Mouse (Mus musculus) brown adipose tissue, adult 24 weeks (tissue): ENCODE measurements around the gene Impdh1. TPM values are rescaled to one million over a fixed set of nuclear protein-coding genes. Genes with fewer than 3 reads are reported as not detected.
"Not testable (repeated sequence)": the region's sequence is repeated elsewhere in the genome, so short reads cannot be mapped to it uniquely, and the experiment has no call there.

Source experiments
- H3K27ac ChIP-seq: fragments of 200-500 bp; replicated peaks from 2 replicates; pipeline ENCODE4 v1.5.1; 2012; ENCODE audit warnings: low read depth, mild to moderate bottlenecking, low read length
- H3K4me1 ChIP-seq: fragments of 200-500 bp; 2 replicates; pipeline ENCODE4 v1.6.1; 2012; ENCODE audit warnings: low read length, mixed read lengths; ENCODE audit not compliant: control insufficient read depth, insufficient read depth, insufficient read length
- H3K4me3 ChIP-seq: fragments of 200-500 bp; 2 replicates; pipeline ENCODE4 v1.5.1; 2012; ENCODE audit warnings: low read depth, mild to moderate bottlenecking, low read length, moderate library complexity; ENCODE audit not compliant: insufficient read depth
- polyA plus RNA-seq: library from polyadenylated mRNA; stranded (reverse); fragments of >200 nt; gene quantifications from 2 replicates; pipeline ENCODE4 v1.2.4, GENCODE M21; 2012; ENCODE audit not compliant: missing spikeins, insufficient read depth, insufficient read length

The Impdh1 gene
- polyA plus RNA-seq, 1 experiment: 68.7 TPM

DNA sequence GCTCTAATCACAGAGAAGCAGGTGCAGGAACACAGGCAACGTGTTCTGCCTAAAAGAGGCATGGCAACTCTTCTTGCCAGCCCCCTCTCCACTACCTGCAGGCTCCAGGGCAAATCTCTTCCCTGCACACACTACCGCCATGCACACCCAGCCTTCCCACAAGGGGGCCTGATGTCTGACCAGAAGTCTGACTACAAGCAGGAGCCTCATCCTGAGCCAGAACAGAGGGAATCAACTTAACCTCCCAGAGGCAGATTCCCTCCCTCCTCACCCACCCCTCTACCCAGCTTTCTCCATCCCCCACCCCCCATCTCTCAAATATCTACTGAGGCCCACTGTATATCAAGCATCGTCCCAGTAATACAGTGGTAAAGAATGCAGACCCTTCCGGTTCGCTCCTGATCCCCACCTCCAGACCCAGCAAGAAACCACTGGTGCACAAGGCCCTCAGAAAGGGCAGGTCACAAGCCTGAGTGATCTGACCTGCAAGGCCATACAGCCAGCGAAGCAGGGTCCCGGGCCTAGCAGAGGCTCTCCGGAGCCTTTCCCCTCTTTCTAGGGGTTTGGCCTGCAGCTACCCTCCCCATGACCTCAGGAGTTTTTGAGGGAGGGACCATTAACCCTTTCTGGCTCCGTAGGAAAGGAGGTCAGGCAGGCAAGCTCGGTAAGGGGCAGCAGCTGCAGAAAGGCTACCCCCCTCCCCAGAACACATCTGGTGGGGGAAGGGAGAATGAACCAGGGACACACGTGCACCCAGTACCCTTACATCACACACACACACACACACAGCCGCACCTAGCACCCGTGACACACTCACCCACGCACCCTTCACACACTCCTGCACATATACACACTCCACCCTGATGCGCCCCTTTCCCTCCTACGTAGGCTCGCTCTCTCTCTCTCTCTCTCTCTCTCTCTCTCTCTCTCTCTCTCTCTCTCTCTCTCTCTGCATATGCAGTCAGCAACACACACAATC lies 38.0 kb downstream of the Impdh1 start:
- no peaks in the 10 kb centered on the region for H3K4me1 ChIP-seq
- H3K4me3 ChIP-seq: no peak overlapping the region
- H3K27ac ChIP-seq: no peak overlapping the region

DNA sequence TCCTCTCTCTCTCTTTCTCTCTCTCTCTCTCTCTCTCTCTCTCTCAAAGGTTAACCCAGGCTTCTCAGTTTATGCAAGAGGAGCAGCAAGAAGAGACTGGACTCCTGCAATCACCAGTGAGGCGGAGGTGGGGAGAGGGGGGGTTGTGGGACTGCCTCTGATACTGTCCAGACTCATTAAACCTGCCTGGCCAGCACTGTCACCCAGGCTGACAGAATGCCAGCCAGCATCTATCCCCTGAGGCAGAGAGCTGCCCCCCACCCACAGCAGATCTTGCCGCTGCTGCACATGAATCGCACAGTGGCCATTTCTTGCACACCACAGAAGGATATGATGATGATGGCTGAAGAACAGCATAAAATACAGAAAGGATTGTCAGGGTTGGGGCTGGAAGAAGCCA lies 41.1 kb downstream of the Impdh1 start:
- Histone ChIP-seq H3K4me1 (no peaks in the 10 kb centered on the region), H3K4me3 (no peak overlapping the region), H3K27ac (no peak overlapping the region)

DNA sequence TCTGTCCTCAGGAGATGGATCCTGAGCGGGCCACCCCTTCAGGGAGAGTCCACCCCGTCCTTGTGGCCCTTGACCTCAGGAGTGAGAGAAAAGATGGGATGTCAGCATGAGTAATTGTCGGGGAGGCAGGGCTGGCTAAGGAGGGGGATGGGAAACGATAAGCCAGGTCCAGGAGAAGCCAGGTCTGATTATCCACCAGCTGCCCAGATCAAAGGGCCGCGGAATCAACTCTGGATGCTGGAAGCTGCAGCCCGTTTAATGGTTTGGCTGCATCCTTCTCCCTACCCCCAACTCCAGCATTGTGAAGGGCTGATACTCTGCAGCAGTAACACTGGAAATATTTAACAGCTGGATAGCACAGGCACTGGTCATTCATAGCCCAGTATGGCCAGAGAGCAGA lies 41.8 kb downstream of the Impdh1 start:
- H3K4me3 ChIP-seq: no peak overlapping the region
- no peak overlapping the region for H3K27ac ChIP-seq

DNA sequence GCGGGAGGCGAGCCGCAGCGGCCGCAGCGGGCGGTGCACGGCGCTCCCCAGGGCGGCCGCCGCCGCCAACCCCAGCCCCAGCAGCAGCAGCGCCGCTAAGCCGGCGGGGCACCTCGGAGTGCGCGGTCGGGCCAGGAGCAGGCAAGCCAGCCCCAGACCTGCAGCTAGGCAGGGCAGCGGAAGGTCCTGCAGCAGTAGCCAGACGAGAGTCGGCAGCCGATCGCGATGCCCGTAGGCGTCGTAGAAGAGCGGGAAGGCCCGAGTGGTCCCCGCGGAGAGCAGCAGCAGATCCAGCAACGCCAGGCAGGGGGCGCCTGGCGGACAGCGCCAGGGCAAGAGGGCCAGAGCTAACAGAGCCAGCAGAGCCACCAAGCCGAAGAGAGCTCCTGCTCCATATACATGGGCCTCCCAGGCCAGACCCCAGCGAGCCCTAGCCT lies 45.2 kb downstream of the Impdh1 start:
- H3K27ac ChIP-seq: no peak overlapping the region
- H3K4me3 ChIP-seq: peak overlapping the region; percentile 57
- no peaks in the 10 kb centered on the region for H3K4me1 ChIP-seq

More for the DNA sequence above, 41.8 kb downstream of the Impdh1 start:
- H3K4me1 ChIP-seq: no peaks in the 10 kb centered on the region

DNA sequence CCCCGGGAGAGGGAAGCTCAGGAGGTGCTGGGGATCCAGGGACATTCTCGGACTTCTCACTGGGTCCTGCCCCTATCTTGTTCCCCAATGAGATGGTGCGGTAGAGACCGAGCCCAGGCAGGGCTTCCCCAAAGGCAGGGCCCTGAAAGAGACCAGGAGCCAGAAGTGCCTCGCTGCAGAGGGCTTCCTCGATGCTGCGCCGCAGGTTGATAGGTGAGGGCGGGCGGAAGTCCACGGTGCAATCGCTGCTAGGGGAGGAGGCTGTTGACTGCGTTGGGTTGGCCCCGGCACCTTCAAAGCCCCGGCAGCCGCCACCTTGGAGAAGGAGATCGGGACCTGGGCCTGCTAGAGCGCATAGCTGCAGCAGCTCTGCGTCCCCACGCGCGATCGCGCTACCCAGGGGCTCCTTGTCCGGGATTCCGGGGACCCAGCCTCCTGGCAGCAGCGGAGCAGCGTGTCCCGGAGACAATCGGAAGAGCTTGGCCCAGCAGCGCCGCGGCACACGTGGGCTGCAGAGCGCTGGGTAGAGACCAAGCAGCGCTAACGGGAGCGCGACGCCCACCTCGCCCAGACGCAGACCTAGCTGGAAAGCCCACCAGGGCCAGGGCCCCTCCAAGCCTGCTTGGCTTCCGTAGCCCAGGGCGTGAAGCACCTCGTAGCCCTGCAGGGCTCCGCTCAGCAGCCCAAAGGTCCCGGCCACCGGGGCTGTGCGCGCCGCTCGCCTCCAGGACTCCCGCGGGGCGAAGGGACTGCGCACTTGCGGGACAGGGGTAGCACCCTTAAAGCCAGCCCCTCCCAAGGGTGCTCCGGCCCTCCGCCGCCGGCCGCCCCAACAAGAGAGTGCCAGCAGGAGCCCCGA lies 45.9 kb downstream of the Impdh1 start:
- no peaks in the 10 kb centered on the region for H3K4me1 ChIP-seq
- no peak overlapping the region for H3K27ac ChIP-seq
- peak overlapping the region; percentile 57 for H3K4me3 ChIP-seq

DNA sequence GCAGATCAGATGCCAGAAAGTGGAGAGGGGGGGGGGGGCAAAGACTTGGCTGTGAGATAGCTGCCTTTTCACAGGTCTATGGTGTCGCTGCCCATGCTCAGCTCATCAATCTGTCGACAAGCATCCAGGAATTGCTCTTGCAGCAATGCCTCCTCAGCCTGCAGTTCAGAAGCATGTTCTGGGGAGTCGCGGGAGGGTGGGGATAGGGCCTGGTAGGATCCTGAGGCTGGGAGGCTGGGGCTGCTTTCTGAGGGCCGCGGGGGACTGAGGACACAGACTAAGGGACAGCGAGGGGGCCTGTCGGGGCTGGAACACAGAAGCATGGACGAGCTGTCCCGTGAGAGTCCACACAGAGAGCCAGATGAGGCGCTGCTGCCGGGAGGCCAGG lies 46.5 kb downstream of the Impdh1 start:
- no peak overlapping the region for H3K4me3 ChIP-seq
- H3K27ac ChIP-seq: no peak overlapping the region
- no peaks in the 10 kb centered on the region for H3K4me1 ChIP-seq

DNA sequence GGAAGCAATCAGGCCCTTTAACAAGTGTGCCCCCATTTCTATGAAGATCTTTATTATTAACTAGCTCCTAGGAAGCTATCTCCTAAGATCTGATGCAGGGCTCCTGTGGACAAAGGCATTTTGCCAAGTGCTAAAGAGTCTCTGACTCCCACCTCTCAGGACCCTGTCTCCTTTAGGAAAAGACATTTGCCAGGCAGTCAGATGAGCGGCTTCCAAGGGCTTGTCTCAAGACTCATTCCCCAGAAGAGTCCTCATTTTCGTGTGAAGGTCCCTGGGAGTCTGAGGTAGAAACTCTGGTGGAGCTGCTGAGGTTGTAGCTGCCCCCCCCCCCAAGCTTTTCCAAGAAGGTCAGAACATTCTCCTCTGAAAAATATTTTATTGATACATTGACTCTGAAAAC lies 47.3 kb downstream of the Impdh1 start:
- Histone ChIP-seq H3K4me1 (no peaks in the 10 kb centered on the region), H3K4me3 (no peak overlapping the region), H3K27ac (no peak overlapping the region)

DNA sequence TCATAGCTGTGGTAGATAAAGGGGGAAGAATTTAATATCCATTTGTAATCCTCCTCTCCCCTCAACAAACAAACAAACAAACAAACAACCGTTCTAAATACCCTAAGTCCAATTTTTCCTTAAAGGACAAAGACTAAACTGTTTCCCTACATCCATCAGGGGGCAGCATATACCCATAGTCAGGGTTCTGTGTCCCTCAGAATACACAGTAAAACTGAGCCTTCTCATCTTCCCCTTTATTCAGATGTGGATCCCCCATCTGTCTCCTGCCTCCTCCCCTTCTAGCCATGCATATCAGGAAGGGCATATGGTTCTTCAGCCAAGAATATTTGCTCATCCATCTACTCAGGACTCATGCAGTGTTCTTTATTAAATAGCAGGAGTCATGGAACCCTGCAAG lies 50.0 kb downstream of the Impdh1 start:
- no peak overlapping the region for H3K27ac ChIP-seq
- H3K4me3 ChIP-seq: no peak overlapping the region
- no peaks in the 10 kb centered on the region for H3K4me1 ChIP-seq

DNA sequence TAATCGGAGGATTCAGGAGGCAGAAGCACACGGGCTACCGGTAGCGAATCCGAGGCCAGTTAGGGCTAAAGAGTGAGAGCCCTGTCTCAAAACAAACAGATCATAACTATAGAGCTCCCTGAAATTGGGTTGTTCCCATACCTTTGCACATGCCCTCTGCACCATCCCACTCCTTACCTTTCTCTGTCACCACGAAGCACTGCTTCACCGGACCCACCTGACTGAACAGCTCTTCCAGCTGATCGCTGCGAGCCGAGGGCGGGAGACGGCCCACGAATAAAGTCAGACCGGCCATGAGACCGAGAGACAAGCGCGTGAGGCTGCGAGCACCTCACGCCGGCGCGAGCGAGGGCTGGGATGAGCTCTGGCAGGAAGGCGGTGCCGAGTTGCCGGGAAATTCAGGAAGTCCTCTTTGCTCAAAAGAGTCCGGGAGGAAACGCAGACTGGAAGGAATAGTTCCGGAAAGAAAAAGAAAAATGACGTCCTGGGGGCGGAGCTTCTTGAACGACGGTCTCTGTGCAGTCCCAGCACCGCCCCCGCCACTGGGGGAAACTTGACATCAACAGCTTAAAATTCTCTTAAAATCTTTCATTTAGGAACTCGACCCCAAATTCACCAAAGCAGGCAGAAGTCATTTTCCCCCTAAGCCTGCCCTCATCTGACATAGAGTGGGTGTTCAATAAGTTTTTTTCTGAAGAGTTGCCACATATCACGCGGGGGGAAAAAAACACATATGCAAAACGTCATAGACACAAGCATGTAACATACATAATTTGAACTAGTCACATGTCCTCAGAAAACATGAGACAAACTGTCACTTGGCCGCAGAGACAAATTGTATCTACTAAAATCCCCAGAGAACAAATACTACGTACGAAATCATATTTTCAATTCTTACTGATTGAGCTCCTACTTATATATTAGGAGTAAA lies 51.6 kb downstream of the Impdh1 start, which contains the start of gene Rbm28:
Gene Rbm28, minus strand, starts transcription at position 693 of the 931 bp plus-strand sequence.
- H3K4me1 ChIP-seq: no peaks in the 10 kb centered on the region; the same call in 1 of the 2 replicates
- peak within 1 kb of the TSS; percentile 89 for H3K4me3 ChIP-seq
- H3K27ac ChIP-seq: no peak within 1 kb of the TSS; the same call in 1 of the 2 replicates

DNA sequence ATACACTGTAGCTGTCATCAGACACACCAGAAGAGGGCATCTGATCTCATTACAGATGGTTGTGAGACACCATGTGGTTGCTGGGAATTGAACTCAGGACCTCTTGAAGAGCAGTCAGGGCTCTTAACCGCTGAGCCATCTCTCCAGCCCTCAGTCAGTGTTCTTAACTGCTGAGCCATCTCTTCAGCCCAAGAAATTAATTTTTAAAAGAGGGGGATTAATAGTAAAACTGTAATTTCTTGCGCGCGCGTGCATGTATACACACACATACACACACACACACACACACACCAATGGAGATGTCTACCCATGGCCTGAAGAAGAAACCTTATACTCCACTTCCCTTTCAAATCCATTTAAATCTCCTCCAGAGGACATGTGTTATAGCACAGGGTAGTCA lies 54.9 kb downstream of the Impdh1 start:
- not testable (repeated sequence) for H3K4me3 ChIP-seq, H3K4me1 ChIP-seq, H3K27ac ChIP-seq

DNA sequence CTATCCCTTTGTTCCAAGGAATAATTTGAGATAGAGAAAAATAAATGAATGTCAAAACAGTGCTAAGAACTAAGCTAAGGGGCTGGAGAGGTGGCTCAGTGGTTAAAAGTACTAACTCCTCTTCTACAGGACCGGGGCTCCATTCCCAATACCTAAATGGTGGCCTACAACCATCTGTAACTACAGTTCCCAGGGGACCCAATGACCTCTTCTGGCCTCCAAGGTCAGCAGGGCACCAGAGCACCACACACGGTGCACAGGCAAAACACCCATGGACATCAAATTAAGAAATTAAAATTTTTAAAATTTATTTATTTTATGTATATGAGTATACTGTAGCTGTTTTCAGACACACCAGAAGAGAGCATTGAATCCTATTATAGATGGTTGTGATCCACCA lies 55.4 kb downstream of the Impdh1 start:
- Histone ChIP-seq H3K27ac (no peak overlapping the region), H3K4me1 (no peaks in the 10 kb centered on the region; the same call in 1 of the 2 replicates), H3K4me3 (no peak overlapping the region)

DNA sequence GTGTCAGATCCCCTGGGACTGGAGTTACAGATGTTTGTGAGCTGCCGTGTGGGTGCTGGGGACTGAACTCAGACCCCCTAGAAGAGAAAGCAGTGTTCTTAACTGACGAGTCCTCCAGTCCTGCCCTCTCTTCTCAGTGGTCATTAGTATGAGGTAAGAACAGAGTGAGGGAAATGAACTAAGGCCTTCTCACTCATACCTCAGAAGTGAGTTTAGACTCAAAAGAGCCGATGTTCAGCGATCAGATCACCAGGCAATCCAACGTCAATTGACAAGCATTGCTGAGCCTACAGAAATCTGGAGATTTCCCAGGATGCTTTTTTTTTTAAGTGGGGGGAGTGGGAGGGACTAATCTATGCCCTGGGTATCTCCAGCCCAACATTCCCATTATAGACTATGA lies 59.8 kb downstream of the Impdh1 start:
- Histone ChIP-seq H3K4me1 (no peaks in the 10 kb centered on the region; the same call in 1 of the 2 replicates), H3K27ac (no peak overlapping the region), H3K4me3 (no peak overlapping the region)
